Mouse (Mus musculus): Measurements from ENCODE around the gene Gm45711. TPM values are rescaled to one million over a fixed set of nuclear protein-coding genes. Genes with fewer than 3 reads are reported as not detected.
"Not testable (repeated sequence)": the region's sequence is repeated elsewhere in the genome, so short reads cannot be mapped to it uniquely, and the experiment has no call there.

Gm45711 gene
- total RNA-seq, 2 experiments from 2014 or later = not detected

GRCm38 (mm10) chr8:104321267-104321666, 11.4 kb upstream of the Gm45711 start, which contains the start of gene Gm11020:
TSS of gene Gm11020 (plus strand) at chr8:104321567.
- not testable (repeated sequence) for DNase-seq

- DNase-seq = peak in 1 of 2 experiments; percentile 31
These were observed 3.4 kb upstream of the Gm45711 start for GRCm38 (mm10) chr8:104313311-104313710.

GRCm38 (mm10) chr8:104312023-104312422, 2.1 kb upstream of the Gm45711 start:
- DNase-seq = not testable (repeated sequence)

GRCm38 (mm10) chr8:104308341-104308740, 1.5 kb downstream of the Gm45711 start:
- not testable (repeated sequence) for DNase-seq

- DNase-seq = no peak
These were observed 4.9 kb downstream of the Gm45711 start for GRCm38 (mm10) chr8:104304962-104305361.

- peak in 1 of 2 experiments; percentile 22 for DNase-seq
These were observed 7.3 kb downstream of the Gm45711 start for GRCm38 (mm10) chr8:104302536-104302935.

- not testable (repeated sequence) for DNase-seq
These were observed 8.3 kb downstream of the Gm45711 start for GRCm38 (mm10) chr8:104301577-104301976.

- no peak for DNase-seq
These were observed 15.5 kb downstream of the Gm45711 start for GRCm38 (mm10) chr8:104294396-104294795.

GRCm38 (mm10) chr8:104293081-104293480, 16.8 kb downstream of the Gm45711 start, which contains the start of gene Cmtm2a:
TSS of gene Cmtm2a (minus strand) at chr8:104293181.
- DNase-seq = peak in 1 of 2 experiments; percentile 22

- no peak for DNase-seq
These were observed 40.9 kb downstream of the Gm45711 start for GRCm38 (mm10) chr8:104268937-104269440.

- no peak for DNase-seq
These were observed 41.5 kb downstream of the Gm45711 start for GRCm38 (mm10) chr8:104268368-104268767.

GRCm38 (mm10) chr8:104264271-104264935, 45.5 kb downstream of the Gm45711 start:
- DNase-seq = peak; percentile 52 to 61

GRCm38 (mm10) chr8:104261802-104262201, 48.1 kb downstream of the Gm45711 start:
- DNase-seq = not testable (repeated sequence)

GRCm38 (mm10) chr8:104253016-104253415, 56.9 kb downstream of the Gm45711 start:
- peak; percentile 41 to 60 for DNase-seq

- DNase-seq = peak in 1 of 2 experiments; percentile 39
These were observed 58.4 kb downstream of the Gm45711 start for GRCm38 (mm10) chr8:104251461-104251860.

- DNase-seq = peak; percentile 90 to 94
These were observed 59.2 kb downstream of the Gm45711 start, which contains the start of gene Cklf for GRCm38 (mm10) chr8:104250439-104251367. TSS of gene Cklf (plus strand) at chr8:104250861.

GRCm38 (mm10) chr8:104249442-104249996, 60.4 kb downstream of the Gm45711 start:
- no peak for DNase-seq

- peak; percentile 85 to 90 for DNase-seq
These were observed 61.6 kb downstream of the Gm45711 start, which contains the start of gene Tk2 for GRCm38 (mm10) chr8:104248276-104248675. TSS of gene Tk2 (minus strand) at chr8:104248558.

- DNase-seq = no peak
These were observed 62.0 kb downstream of the Gm45711 start for GRCm38 (mm10) chr8:104247908-104248275.

GRCm38 (mm10) chr8:104247054-104247907, 62.6 kb downstream of the Gm45711 start:
- DNase-seq = peak in 1 of 2 experiments; percentile 48

GRCm38 (mm10) chr8:104246621-104247020, 63.3 kb downstream of the Gm45711 start:
- DNase-seq = no peak
